Mouse (Mus musculus) lung, embryonic 16.5 days (tissue): ENCODE data around the gene Egln2. TPM values are rescaled to one million over a fixed set of nuclear protein-coding genes. Genes with fewer than 3 reads are reported as not detected.
A peak's percentile ranks its signal among the peaks of the same experiment; 100 is the strongest.

ENCODE experiments used
- ATAC-seq: fragments of 200-750 bp; cut with Nextera tagmentation; 2 replicates; pipeline ENCODE4 v1.8.0; 2017; ENCODE audit warnings: low read depth, mild to moderate bottlenecking, moderate library complexity
- H3K27ac ChIP-seq: fragments of 300-500 bp; sonication (generic); 2 replicates; pipeline ENCODE4 v1.5.1; 2014; ENCODE audit warnings: mild to moderate bottlenecking, control low read depth, low read length
- H3K27me3 ChIP-seq: fragments of 300-500 bp; sonication (generic); 2 replicates; pipeline ENCODE4 v1.6.1; 2014; ENCODE audit warnings: low read depth, low read length, mixed read lengths; ENCODE audit not compliant: control insufficient read depth, insufficient read depth
- H3K36me3 ChIP-seq: fragments of 300-500 bp; sonication (generic); 2 replicates; pipeline ENCODE4 v1.6.1; 2014; ENCODE audit warnings: low read length; ENCODE audit not compliant: control insufficient read depth, insufficient read depth
- H3K4me1 ChIP-seq: fragments of 300-500 bp; sonication (generic); replicated peaks from 2 replicates; pipeline ENCODE4 v1.6.1; 2014; ENCODE audit warnings: low read length, mixed read lengths; ENCODE audit not compliant: control insufficient read depth, insufficient read depth
- H3K4me2 ChIP-seq: fragments of 300-500 bp; sonication (generic); 2 replicates; pipeline ENCODE4 v1.6.1; 2014; ENCODE audit warnings: low read depth, low read length, control low read depth
- H3K4me3 ChIP-seq: fragments of 300-500 bp; sonication (generic); 2 replicates; pipeline ENCODE4 v1.5.1; 2014; ENCODE audit warnings: mild to moderate bottlenecking, low read length, control low read depth
- H3K9ac ChIP-seq: fragments of 300-500 bp; sonication (generic); 2 replicates; pipeline ENCODE4 v1.6.1; 2014; ENCODE audit warnings: low read length, control low read depth
- H3K9me3 ChIP-seq: fragments of 300-500 bp; sonication (generic); 2 replicates; pipeline ENCODE4 v1.6.1; 2016; ENCODE audit warnings: low read length; ENCODE audit not compliant: control insufficient read depth
- WGBS: fragments of 180-500 bp; shearing (Covaris S2); extraction: QIAGEN DNeasy Blood & Tissue Kit; methylation state at CpG from one replicate; pipeline ENCODE4 v1.1.7; 2014; 5-methylcytosine and 5-hydroxymethylcytosine counted together
- polyA plus RNA-seq: library from polyadenylated mRNA; unstranded; fragments of >200 nt; fragmentation: Nextera tagmentation; extraction: Ambion mirVana; gene quantifications from 2 replicates; pipeline ENCODE4 v1.2.1, GENCODE M21; 2015

The Egln2 gene
- polyA plus RNA-seq, 1 experiment from 2014 or later = 68.8 TPM

- H3K36me3 ChIP-seq = no peaks in the 10 kb centered on the region
- H3K9me3 ChIP-seq = no peaks in the 10 kb centered on the region
- no peak overlapping the region for H3K4me3 ChIP-seq
- peaks cover 5% of the 10 kb centered on the region; the same call in 1 of the 2 replicates for H3K4me1 ChIP-seq
- H3K9ac ChIP-seq = no peak overlapping the region
- no peak overlapping the region for H3K27ac ChIP-seq
- H3K27me3 ChIP-seq = no peaks in the 10 kb centered on the region
- H3K4me2 ChIP-seq = no peak overlapping the region
- no peak for ATAC-seq
- WGBS = 56% methylated on average over 13 of the region's 13 CpGs
Measured at GRCm38 (mm10) chr7:27128946-27129345, 37.7 kb downstream of the Egln2 start.

DNA sequence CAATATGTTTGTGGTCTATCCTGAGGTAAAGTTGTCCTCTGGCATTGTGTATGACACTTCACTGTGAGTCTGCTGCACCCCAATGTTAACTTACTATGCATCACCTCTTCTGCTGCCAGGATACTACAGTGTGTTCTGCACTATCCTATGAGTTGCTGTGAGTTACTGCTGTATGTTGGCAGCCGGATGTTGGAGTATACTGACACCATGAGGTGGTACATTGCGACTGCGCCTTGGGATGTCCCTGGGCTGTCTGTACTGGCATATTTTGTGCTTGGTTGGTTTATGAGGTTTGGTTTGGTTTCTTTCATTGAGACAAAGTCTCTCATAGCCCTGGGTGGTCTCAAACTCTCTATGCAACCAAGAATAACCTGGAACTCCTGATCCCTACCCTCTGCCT lies 38.4 kb downstream of the Egln2 start:
- H3K27ac ChIP-seq = no peak overlapping the region
- H3K27me3 ChIP-seq = no peaks in the 10 kb centered on the region
- H3K9ac ChIP-seq = no peak overlapping the region
- H3K9me3 ChIP-seq = no peaks in the 10 kb centered on the region
- no peaks in the 10 kb centered on the region for H3K36me3 ChIP-seq
- peaks cover 5% of the 10 kb centered on the region; the same call in 1 of the 2 replicates for H3K4me1 ChIP-seq
- no peak overlapping the region for H3K4me2 ChIP-seq
- 48% methylated on average over 3 of the region's 3 CpGs for WGBS
- no peak overlapping the region for H3K4me3 ChIP-seq
- peak; percentile 56; the same call in 1 of the 2 replicates for ATAC-seq

GRCm38 (mm10) chr7:27124969-27125368 lies 41.6 kb downstream of the Egln2 start:
- Histone ChIP-seq H3K9ac (no peak overlapping the region), H3K36me3 (no peaks in the 10 kb centered on the region), H3K4me3 (no peak overlapping the region), H3K4me2 (no peak overlapping the region), H3K9me3 (no peaks in the 10 kb centered on the region), H3K27me3 (no peaks in the 10 kb centered on the region), H3K4me1 (no peaks in the 10 kb centered on the region), H3K27ac (no peak overlapping the region)
- no peak for ATAC-seq
- WGBS = 79% methylated on average over 4 of the region's 4 CpGs

DNA sequence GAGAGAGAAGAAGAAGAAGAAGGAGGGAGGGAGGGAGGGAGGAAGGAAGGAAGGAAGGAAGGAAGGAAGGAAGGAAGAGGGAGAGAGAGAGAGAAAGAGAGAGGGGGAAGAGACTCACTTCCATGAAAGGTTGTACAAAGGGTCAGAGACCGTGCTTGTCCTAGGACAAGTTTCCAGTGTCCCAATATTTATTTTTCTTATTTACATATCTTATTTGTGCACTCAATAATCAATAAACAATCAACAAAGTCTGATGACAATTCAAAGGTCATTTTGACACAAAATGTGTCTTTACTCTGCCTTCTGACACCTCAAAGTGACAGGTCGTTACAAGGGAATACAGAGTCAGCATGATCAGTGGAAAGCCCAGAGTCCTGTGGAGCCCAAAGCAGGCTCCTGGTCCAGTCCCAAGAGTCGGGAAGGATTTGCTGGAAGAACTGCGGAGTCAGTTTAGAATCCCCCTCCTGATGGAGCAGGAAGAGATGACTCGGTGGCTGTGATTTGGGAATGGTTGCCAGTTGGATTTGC lies 42.2 kb downstream of the Egln2 start:
- H3K27ac ChIP-seq = no peak overlapping the region
- no peaks in the 10 kb centered on the region for H3K36me3 ChIP-seq
- H3K4me3 ChIP-seq = no peak overlapping the region
- H3K4me2 ChIP-seq = no peak overlapping the region
- H3K9me3 ChIP-seq = no peaks in the 10 kb centered on the region
- WGBS = 62% methylated on average over 5 of the region's 5 CpGs
- H3K9ac ChIP-seq = no peak overlapping the region
- H3K27me3 ChIP-seq = no peaks in the 10 kb centered on the region
- no peak for ATAC-seq
- no peaks in the 10 kb centered on the region for H3K4me1 ChIP-seq

- H3K27me3 ChIP-seq = no peaks in the 10 kb centered on the region
- no peaks in the 10 kb centered on the region for H3K9me3 ChIP-seq
- no peak within 1 kb of the TSS for H3K4me3 ChIP-seq
- peaks cover 10% of the 10 kb centered on the region for H3K4me1 ChIP-seq
- H3K9ac ChIP-seq = no peak within 1 kb of the TSS
- H3K36me3 ChIP-seq = no peaks in the 10 kb centered on the region
- H3K4me2 ChIP-seq = no peak within 1 kb of the TSS
- ATAC-seq = no peak
- peak within 1 kb of the TSS; percentile 84 for H3K27ac ChIP-seq
Measured at GRCm38 (mm10) chr7:27119676-27120075, 46.9 kb downstream of the Egln2 start, which contains the start of gene Cyp2f2. TSS of gene Cyp2f2 (plus strand) at chr7:27119909.

GRCm38 (mm10) chr7:27118033-27118511 lies 48.5 kb downstream of the Egln2 start:
- peak; percentile 97 for ATAC-seq
- no peak overlapping the region for H3K9ac ChIP-seq
- H3K36me3 ChIP-seq = no peaks in the 10 kb centered on the region
- H3K4me2 ChIP-seq = no peak overlapping the region
- H3K27me3 ChIP-seq = no peaks in the 10 kb centered on the region
- peak overlapping the region; percentile 84 for H3K27ac ChIP-seq
- 56% methylated on average over 4 of the region's 4 CpGs for WGBS
- H3K4me1 ChIP-seq = peaks cover 10% of the 10 kb centered on the region
- peaks cover 4% of the 10 kb centered on the region for H3K9me3 ChIP-seq
- no peak overlapping the region for H3K4me3 ChIP-seq

DNA sequence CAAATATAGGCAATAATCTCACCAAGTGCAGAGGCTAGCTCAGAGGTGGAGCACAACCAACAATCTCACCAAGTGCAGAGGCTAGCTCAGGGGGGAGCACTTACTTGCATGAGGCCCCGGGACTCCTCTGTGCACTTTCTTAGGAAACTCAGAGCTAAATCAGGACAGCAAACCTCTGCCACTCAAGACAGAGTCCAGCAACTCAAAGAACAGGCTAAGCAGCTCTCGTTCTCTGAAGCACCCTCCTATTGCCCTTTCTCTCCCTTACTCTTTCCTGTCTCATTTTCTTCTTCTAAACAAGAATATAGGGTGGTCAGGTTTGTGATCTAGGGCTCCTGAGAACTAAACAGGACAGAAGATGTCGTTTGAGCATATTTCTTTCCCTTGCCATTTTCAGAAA lies 54.6 kb downstream of the Egln2 start:
- H3K9me3 ChIP-seq = peaks cover 4% of the 10 kb centered on the region
- no peak overlapping the region for H3K4me2 ChIP-seq
- ATAC-seq = peak; percentile 32; the same call in 1 of the 2 replicates
- no peak overlapping the region for H3K4me3 ChIP-seq
- no peaks in the 10 kb centered on the region for H3K4me1 ChIP-seq
- 52% methylated on average over 3 of the region's 3 CpGs for WGBS
- H3K27ac ChIP-seq = peak overlapping the region; percentile 73
- no peaks in the 10 kb centered on the region for H3K27me3 ChIP-seq
- no peaks in the 10 kb centered on the region for H3K36me3 ChIP-seq
- no peak overlapping the region for H3K9ac ChIP-seq

GRCm38 (mm10) chr7:27111038-27111437 lies 55.6 kb downstream of the Egln2 start:
- Histone ChIP-seq H3K4me1 (no peaks in the 10 kb centered on the region), H3K4me3 (no peak overlapping the region), H3K9ac (no peak overlapping the region), H3K4me2 (no peak overlapping the region), H3K9me3 (peaks cover 4% of the 10 kb centered on the region), H3K27ac (peak overlapping the region; percentile 73), H3K36me3 (no peaks in the 10 kb centered on the region), H3K27me3 (no peaks in the 10 kb centered on the region)
- 52% methylated on average over 1 of the region's 1 CpGs for WGBS
- peak; percentile 88 for ATAC-seq

DNA sequence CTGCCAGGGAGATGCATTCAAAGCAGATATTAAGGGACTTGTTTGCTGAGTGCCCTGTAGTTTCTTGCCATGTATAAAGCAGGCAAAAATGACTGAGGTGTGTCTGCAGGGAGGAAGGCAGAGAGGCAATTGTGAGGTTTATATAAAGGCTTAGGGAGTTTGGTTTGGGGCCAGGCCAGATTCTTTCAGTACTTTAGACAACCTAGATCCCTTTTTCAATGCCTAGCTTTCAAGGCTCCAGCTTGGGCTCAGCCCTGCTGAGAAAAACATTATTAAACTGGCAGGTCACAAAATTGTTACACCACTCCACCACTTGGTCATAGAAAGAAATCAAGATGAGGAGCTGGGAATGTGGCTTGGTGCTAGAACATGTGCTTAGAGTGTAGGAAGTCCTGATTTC lies 56.3 kb downstream of the Egln2 start:
- no peak overlapping the region for H3K4me2 ChIP-seq
- H3K27me3 ChIP-seq = no peaks in the 10 kb centered on the region
- ATAC-seq = peak; percentile 68
- H3K36me3 ChIP-seq = no peaks in the 10 kb centered on the region
- H3K9ac ChIP-seq = no peak overlapping the region
- H3K4me3 ChIP-seq = no peak overlapping the region
- no peaks in the 10 kb centered on the region for H3K4me1 ChIP-seq
- H3K27ac ChIP-seq = peak overlapping the region; percentile 65
- peaks cover 4% of the 10 kb centered on the region for H3K9me3 ChIP-seq
